Mouse (Mus musculus) erythroblast, embryonic 14.5 days (primary cell): ENCODE measurements around the gene Gm20661.

Experiments
- GATA1 ChIP-seq: IDR thresholded peaks from 2 replicates; pipeline ENCODE4 v1.6.1; 2012; ENCODE audit warnings: low read length, inconsistent platforms, mixed read lengths
- TAL1 ChIP-seq: IDR thresholded peaks from 3 replicates; pipeline ENCODE4 v1.6.1; 2012; ENCODE audit warnings: low read length, inconsistent platforms, mixed read lengths

DNA sequence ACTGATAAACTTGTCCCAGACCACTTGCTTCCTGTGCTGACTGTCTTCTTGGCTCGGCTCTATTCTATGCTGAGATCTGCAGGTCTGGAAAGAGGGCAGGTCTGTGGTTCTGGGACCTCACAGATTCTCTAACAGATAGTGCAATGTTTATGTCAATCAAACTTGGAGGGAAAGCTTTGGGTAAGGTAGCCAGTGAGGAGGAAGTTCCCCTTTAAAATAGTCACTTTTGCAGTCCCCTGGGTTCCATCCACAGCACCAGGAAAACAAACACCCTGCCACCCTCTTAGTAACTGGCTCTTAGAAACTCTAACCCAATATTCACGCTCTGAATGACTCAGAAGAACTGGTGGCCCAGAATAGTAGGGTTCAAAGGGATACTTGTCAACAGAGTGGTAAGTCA is 11.6 kb downstream of the Gm20661 start:
- TF ChIP-seq GATA1 (no peak), TAL1 (no peak)
